Mouse (Mus musculus) MEL (cell line): Measurements from ENCODE around the gene Clmp. TPM values are rescaled to one million over a fixed set of nuclear protein-coding genes. Genes with fewer than 3 reads are reported as not detected.

ENCODE experiments used
- DNase-seq: peaks from one replicate; pipeline ENCODE4 v3.0.0; 2011; ENCODE audit warnings: low read depth, low spot score
- H3K27ac ChIP-seq: 2 replicates; pipeline ENCODE4 v1.5.1; 2012; ENCODE audit warnings: low read depth, mild to moderate bottlenecking, control low read depth, low read length, moderate library complexity; ENCODE audit not compliant: control insufficient read depth
- H3K27me3 ChIP-seq, 2 experiments: fragments of 150-350 bp in 1 of 2; sonication (generic) in 1 of 2; 2 replicates each; pipeline ENCODE4 v1.6.1; 2012; ENCODE audit warnings: low read length in 2 of 2, mild to moderate bottlenecking in 2 of 2, improper control_type of control experiment in 1 of 2, moderate library complexity in 1 of 2; ENCODE audit not compliant: insufficient read depth in 2 of 2, control insufficient read depth in 1 of 2
- H3K36me3 ChIP-seq, 2 experiments: 2 replicates each; pipeline ENCODE4 v1.6.1; 2012 to 2014; ENCODE audit warnings: low read length in 2 of 2, improper control_type of control experiment in 1 of 2, inconsistent platforms in 1 of 2, mild to moderate bottlenecking in 1 of 2; ENCODE audit not compliant: insufficient read depth in 2 of 2, control insufficient read depth in 1 of 2
- H3K4me1 ChIP-seq, 2 experiments: fragments of 150-350 bp in 1 of 2; sonication (generic) in 1 of 2; 2 replicates each; pipeline ENCODE4 v1.6.1; 2012; ENCODE audit warnings: low read length in 2 of 2, improper control_type of control experiment in 1 of 2, mild to moderate bottlenecking in 1 of 2; ENCODE audit not compliant: insufficient read depth in 2 of 2, control insufficient read depth in 1 of 2
- H3K4me3 ChIP-seq, 2 experiments: fragments of 150-350 bp in 1 of 2; sonication (generic) in 1 of 2; 2 replicates each; pipeline ENCODE4 v1.5.1; 2012; ENCODE audit warnings: low read depth in 2 of 2, low read length in 2 of 2, mild to moderate bottlenecking in 2 of 2, moderate library complexity in 2 of 2, control low read depth in 1 of 2, improper control_type of control experiment in 1 of 2; ENCODE audit not compliant: control insufficient read depth in 1 of 2, insufficient read depth in 1 of 2
- H3K79me2 ChIP-seq: 2 replicates; pipeline ENCODE4 v1.6.1; 2012; ENCODE audit warnings: mild to moderate bottlenecking, low read length, moderate library complexity; ENCODE audit not compliant: control insufficient read depth, poor library complexity, insufficient read depth
- H3K9ac ChIP-seq: 2 replicates; pipeline ENCODE4 v1.6.1; 2012; ENCODE audit warnings: low read depth, mild to moderate bottlenecking, control low read depth, low read length, moderate library complexity; ENCODE audit not compliant: control insufficient read depth, poor library complexity, severe bottlenecking
- H3K9me3 ChIP-seq: fragments of 150-350 bp; sonication (generic); replicated peaks from 2 replicates; pipeline ENCODE4 v1.6.1; 2012; ENCODE audit warnings: mild to moderate bottlenecking, low read length, improper control_type of control experiment, moderate library complexity; ENCODE audit not compliant: insufficient read depth
- CTCF ChIP-seq, 3 experiments: IDR thresholded peaks in 2 of 3; conservative IDR thresholded peaks in 1 of 3; 2 replicates each; pipeline ENCODE4 v1.5.1; 2011 to 2012; ENCODE audit warnings: low read length in 3 of 3, low read depth in 2 of 3, mild to moderate bottlenecking in 2 of 3, improper control_type of control experiment in 1 of 3, inconsistent platforms in 1 of 3, mixed read lengths in 1 of 3, moderate library complexity in 1 of 3; ENCODE audit not compliant: control insufficient read depth in 1 of 3, insufficient read depth in 1 of 3, poor library complexity in 1 of 3, severe bottlenecking in 1 of 3
- E2F4 ChIP-seq: IDR thresholded peaks from 2 replicates; pipeline ENCODE4 v1.6.1; 2011; ENCODE audit warnings: low read depth, low read length, improper control_type of control experiment, borderline replicate concordance
- ELF1 ChIP-seq: IDR thresholded peaks from 2 replicates; pipeline ENCODE4 v1.6.1; 2014; ENCODE audit warnings: low read depth, mild to moderate bottlenecking, inconsistent platforms, low read length, improper control_type of control experiment, moderate library complexity
- EP300 ChIP-seq, 2 experiments: IDR thresholded peaks; 2 replicates each; pipeline ENCODE4 v1.6.1; 2011; ENCODE audit warnings: improper control_type of control experiment in 2 of 2, low read length in 2 of 2, low read depth in 1 of 2, mild to moderate bottlenecking in 1 of 2
- GATA1 ChIP-seq: IDR thresholded peaks from 2 replicates; pipeline ENCODE4 v1.6.1; 2011; ENCODE audit warnings: low read depth, low read length, improper control_type of control experiment
- HCFC1 ChIP-seq: IDR thresholded peaks from 2 replicates; pipeline ENCODE4 v1.6.1; 2012; ENCODE audit warnings: low read depth, mild to moderate bottlenecking, inconsistent platforms, low read length, improper control_type of control experiment, moderate library complexity
- JUND ChIP-seq: IDR thresholded peaks from 2 replicates; pipeline ENCODE4 v1.6.1; 2011; ENCODE audit warnings: low read depth, mild to moderate bottlenecking, improper control_type of control experiment, low read length
- MAFK ChIP-seq: IDR thresholded peaks from 2 replicates; pipeline ENCODE4 v1.6.1; 2011; ENCODE audit warnings: low read depth, mild to moderate bottlenecking, low read length, improper control_type of control experiment, borderline replicate concordance
- MAX ChIP-seq: IDR thresholded peaks from 2 replicates; pipeline ENCODE4 v1.6.1; 2011; ENCODE audit warnings: low read length, improper control_type of control experiment
- MXI1 ChIP-seq: IDR thresholded peaks from 2 replicates; pipeline ENCODE4 v1.6.1; 2011; ENCODE audit warnings: mild to moderate bottlenecking, low read depth, low read length, improper control_type of control experiment
- POLR2AphosphoS2 ChIP-seq: IDR thresholded peaks from 2 replicates; pipeline ENCODE4 v1.6.1; 2011; ENCODE audit warnings: low read length, improper control_type of control experiment
- POLR2AphosphoS5 ChIP-seq: IDR thresholded peaks from 2 replicates; pipeline ENCODE4 v1.6.1; 2012; ENCODE audit warnings: low read depth, borderline replicate concordance, mild to moderate bottlenecking, inconsistent platforms, low read length, moderate library complexity, mixed read lengths
- RAD21 ChIP-seq: IDR thresholded peaks from 2 replicates; pipeline ENCODE4 v1.6.1; 2011; ENCODE audit warnings: mild to moderate bottlenecking, low read depth, low read length, improper control_type of control experiment
- SIN3A ChIP-seq: IDR thresholded peaks from 2 replicates; pipeline ENCODE4 v1.6.1; 2012; ENCODE audit warnings: low read length, improper control_type of control experiment, inconsistent platforms
- SMC3 ChIP-seq: IDR thresholded peaks from 2 replicates; pipeline ENCODE4 v1.6.1; 2011; ENCODE audit warnings: low read depth, low read length, improper control_type of control experiment
- TCF12 ChIP-seq: IDR thresholded peaks from 2 replicates; pipeline ENCODE4 v1.6.1; 2014; ENCODE audit warnings: low read depth, mild to moderate bottlenecking, inconsistent platforms, low read length, improper control_type of control experiment, moderate library complexity
- UBTF ChIP-seq: IDR thresholded peaks from 2 replicates; pipeline ENCODE4 v1.6.1; 2012; ENCODE audit warnings: low read depth, mild to moderate bottlenecking, inconsistent platforms, low read length, improper control_type of control experiment, moderate library complexity, borderline replicate concordance; ENCODE audit not compliant: insufficient read depth
- USF1 ChIP-seq: IDR thresholded peaks from 2 replicates; pipeline ENCODE4 v1.6.1; 2014; ENCODE audit warnings: low read depth, mild to moderate bottlenecking, inconsistent platforms, low read length, improper control_type of control experiment, moderate library complexity
- USF2 ChIP-seq, 2 experiments: IDR thresholded peaks; 2 replicates each; pipeline ENCODE4 v1.6.1; 2011 to 2012; ENCODE audit warnings: improper control_type of control experiment in 2 of 2, low read length in 2 of 2, borderline replicate concordance in 1 of 2, inconsistent platforms in 1 of 2, low read depth in 1 of 2, mild to moderate bottlenecking in 1 of 2; ENCODE audit not compliant: insufficient read depth in 1 of 2
- ZC3H11A ChIP-seq: IDR thresholded peaks from 2 replicates; pipeline ENCODE4 v1.6.1; 2012; ENCODE audit warnings: low read depth, mild to moderate bottlenecking, inconsistent platforms, low read length, improper control_type of control experiment
- polyA plus RNA-seq, 2 experiments: library from polyadenylated mRNA; stranded (reverse) in 1 of 2; unstranded in 1 of 2; fragments of >175 nt in 1 of 2; fragments of >200 nt in 1 of 2; gene quantifications; 2 replicates each; pipeline versions ENCODE4 v1.2.1 to v1.2.4; 2012; ENCODE audit warnings: low replicate concordance in 2 of 2, low read depth in 1 of 2; ENCODE audit not compliant: insufficient read length in 2 of 2, insufficient read depth in 1 of 2, missing spikeins in 1 of 2
- total RNA-seq: library from RNA; depleted of rRNA; stranded (reverse); fragments of 300-350 nt; gene quantifications from 2 replicates; pipeline ENCODE4 v1.2.3, GENCODE M21; 2012

The Clmp gene
- total and polyA plus RNA-seq, 3 experiments, result not detected

DNA sequence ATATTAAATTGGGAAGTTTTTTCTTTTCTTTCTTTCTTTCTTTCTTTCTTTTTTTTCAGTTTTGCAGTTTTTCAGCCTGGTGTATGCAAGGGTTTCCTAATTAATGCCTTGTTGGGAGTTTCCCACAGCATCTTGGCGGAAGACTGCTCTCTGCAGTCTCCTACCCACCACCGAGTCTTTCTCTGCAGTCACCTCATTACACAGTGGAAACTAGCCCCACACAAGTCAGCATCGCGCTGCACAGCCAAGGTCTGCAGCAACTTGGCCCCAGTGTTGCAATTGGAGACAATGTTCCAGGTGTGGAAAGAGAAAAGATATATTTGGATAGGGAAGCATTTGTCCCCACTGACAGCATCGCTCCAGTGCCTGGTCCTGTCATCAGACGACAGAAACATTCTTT, 35.8 kb upstream of the Clmp start:
- Histone ChIP-seq H3K9me3 (no peaks in the 10 kb centered on the region), H3K27ac (no peak overlapping the region)
- no peak for DNase-seq

DNA sequence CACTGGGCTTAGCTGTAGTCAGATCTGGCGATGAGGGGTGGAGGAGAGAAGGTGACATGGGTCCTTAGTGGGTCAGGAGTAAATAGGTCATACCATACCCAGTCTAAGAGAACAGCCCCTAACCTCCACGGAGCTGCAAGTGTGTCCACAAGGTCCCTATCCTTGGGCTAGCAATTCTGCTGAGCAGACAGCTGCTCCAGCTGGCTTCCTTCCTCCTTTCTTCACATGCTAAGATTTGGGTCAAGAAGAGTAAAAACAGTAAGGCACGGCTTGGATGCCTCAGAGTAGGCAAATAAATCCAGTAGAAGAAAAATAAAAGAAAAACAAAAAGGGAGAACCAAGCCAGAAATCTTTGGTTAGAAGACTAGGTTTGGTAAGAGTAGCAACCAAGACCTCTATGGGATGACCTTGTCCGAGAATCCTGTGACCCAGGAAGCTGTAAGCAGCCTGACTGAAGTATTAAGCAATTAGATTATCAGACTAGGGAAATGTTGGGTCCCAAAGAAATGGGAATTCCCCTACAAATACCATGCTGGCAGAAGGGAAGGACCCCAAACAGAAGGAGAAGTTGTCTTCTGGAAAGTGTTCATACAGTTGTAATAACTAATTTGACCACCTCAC, 34.4 kb upstream of the Clmp start:
- no peaks in the 10 kb centered on the region for H3K79me2 ChIP-seq
- no peaks in the 10 kb centered on the region for H3K27me3 ChIP-seq
- DNase-seq, result no peak
- no peak overlapping the region for H3K4me3 ChIP-seq
- no peak for TF ChIP-seq MAFK
- TF ChIP-seq ZC3H11A, result no peak
- TF ChIP-seq TCF12, result no peak
- no peak for TF ChIP-seq CTCF (IDR thresholded peaks at IDR 0.05 in 2 of 3, conservative IDR thresholded peaks at IDR 0.05 in 1 of 3; ENCODE audit: control insufficient read depth in 1 of 3, insufficient read depth in 1 of 3, low read depth in 2 of 3, low read length in 3 of 3, poor library complexity in 1 of 3, severe bottlenecking in 1 of 3)
- no peak for TF ChIP-seq ELF1
- TF ChIP-seq MXI1, result no peak
- no peak for TF ChIP-seq MAX
- TF ChIP-seq UBTF, result no peak
- TF ChIP-seq RAD21, result no peak
- no peak for TF ChIP-seq POLR2AphosphoS5
- TF ChIP-seq SIN3A, result no peak
- no peak for TF ChIP-seq JUND
- TF ChIP-seq GATA1, result no peak
- TF ChIP-seq, all 39 proteins: peak for 0
- H3K27ac ChIP-seq, result no peak overlapping the region
- H3K9ac ChIP-seq, result no peak overlapping the region
- no peaks in the 10 kb centered on the region for H3K36me3 ChIP-seq
- no peaks in the 10 kb centered on the region for H3K9me3 ChIP-seq
- H3K4me1 ChIP-seq, result no peaks in the 10 kb centered on the region

More for the DNA sequence above, 35.8 kb upstream of the Clmp start:
- TF ChIP-seq EP300 (IDR thresholded peaks at IDR 0.05; ENCODE audit: low read depth in 1 of 2, low read length in 2 of 2) (no peak), E2F4 (no peak), USF1 (no peak), USF2 (IDR thresholded peaks at IDR 0.05; ENCODE audit: borderline replicate concordance in 1 of 2, insufficient read depth in 1 of 2, low read depth in 1 of 2, low read length in 2 of 2) (no peak), CTCF (IDR thresholded peaks at IDR 0.05 in 2 of 3, conservative IDR thresholded peaks at IDR 0.05 in 1 of 3; ENCODE audit: control insufficient read depth in 1 of 3, insufficient read depth in 1 of 3, low read depth in 2 of 3, low read length in 3 of 3, poor library complexity in 1 of 3, severe bottlenecking in 1 of 3) (no peak), SMC3 (no peak), POLR2AphosphoS2 (no peak), HCFC1 (no peak), POLR2AphosphoS5 (no peak), GATA1 (no peak)
- H3K36me3 ChIP-seq, result no peaks in the 10 kb centered on the region
- H3K9ac ChIP-seq, result no peak overlapping the region
- H3K4me3 ChIP-seq, result no peak overlapping the region
- no peaks in the 10 kb centered on the region for H3K79me2 ChIP-seq
- no peaks in the 10 kb centered on the region for H3K4me1 ChIP-seq
- H3K27me3 ChIP-seq, result no peaks in the 10 kb centered on the region
